Mouse (Mus musculus): ENCODE measurements at regions not wholly inside any gene's neighbourhood (a gene's known extent, or its start where the extent isn't known, plus 50 kb on each side); places are given as distances from the start of the nearest gene placed in this dataset.

GRCm38 (mm10) chrX:42373794-42374398, 115.6 kb upstream of the Tex13c2 start:
- H3K4me3 ChIP-seq (ENCODE audit: insufficient read depth in 1 of 2, low read depth in 1 of 2, low read length in 2 of 2, poor library complexity in 1 of 2, severe bottlenecking in 1 of 2), result no peak overlapping the region
- H3K4me1 ChIP-seq (ENCODE audit: control insufficient read depth in 2 of 2, insufficient read depth in 2 of 2, low read length in 2 of 2, poor library complexity in 1 of 2), result no peaks in the 10 kb centered on the region
- H3K27ac ChIP-seq (ENCODE audit: insufficient read depth, low read depth, low read length, poor library complexity, severe bottlenecking), result no peak overlapping the region
- H3K36me3 ChIP-seq (ENCODE audit: control insufficient read depth, insufficient read depth, low read length, poor library complexity, severe bottlenecking), result no peaks in the 10 kb centered on the region
- TF ChIP-seq ZNF384 (IDR thresholded peaks at IDR 0.05; ENCODE audit: low read depth, low read length) (no peak), ZC3H11A (IDR thresholded peaks at IDR 0.05; ENCODE audit: borderline replicate concordance, low read depth, low read length) (no peak), HCFC1 (IDR thresholded peaks at IDR 0.05; ENCODE audit: borderline replicate concordance, insufficient read depth, low read length) (no peak), CHD2 (IDR thresholded peaks at IDR 0.05; ENCODE audit: low read depth, low read length) (no peak), MAFK (IDR thresholded peaks at IDR 0.05; ENCODE audit: insufficient read depth, low read depth, low read length) (no peak)
- no peak for DNase-seq (ENCODE audit: low read depth, low spot score)
- in situ Hi-C loops (cut with MboI; ENCODE audit: low sequenced_read_pairs in 2 of 2, unreplicated experiment in 2 of 2), result no loop called here
- H3K9ac ChIP-seq (ENCODE audit: insufficient read depth, low read depth, low read length, poor library complexity, severe bottlenecking), result no peak overlapping the region
- H3K9me3 ChIP-seq (ENCODE audit: control insufficient read depth, insufficient read depth, low read depth, low read length), result no peaks in the 10 kb centered on the region

GRCm38 (mm10) chrX:42393836-42394556, 95.5 kb upstream of the Tex13c2 start:
- no peak for DNase-seq (ENCODE audit: low read depth, low spot score)
- Histone ChIP-seq H3K4me3 (ENCODE audit: insufficient read depth in 1 of 2, low read depth in 1 of 2, low read length in 2 of 2, poor library complexity in 1 of 2, severe bottlenecking in 1 of 2) (no peak overlapping the region), H3K9me3 (ENCODE audit: control insufficient read depth, insufficient read depth, low read depth, low read length) (no peaks in the 10 kb centered on the region), H3K27ac (ENCODE audit: insufficient read depth, low read depth, low read length, poor library complexity, severe bottlenecking) (no peak overlapping the region), H3K36me3 (ENCODE audit: control insufficient read depth, insufficient read depth, low read length, poor library complexity, severe bottlenecking) (no peaks in the 10 kb centered on the region), H3K9ac (ENCODE audit: insufficient read depth, low read depth, low read length, poor library complexity, severe bottlenecking) (no peak overlapping the region), H3K4me1 (ENCODE audit: control insufficient read depth in 2 of 2, insufficient read depth in 2 of 2, low read length in 2 of 2, poor library complexity in 1 of 2) (no peaks in the 10 kb centered on the region)
- in situ Hi-C loops (cut with MboI; ENCODE audit: low sequenced_read_pairs in 2 of 2, unreplicated experiment in 2 of 2), result no loop called here
- TF ChIP-seq MAFK (IDR thresholded peaks at IDR 0.05; ENCODE audit: insufficient read depth, low read depth, low read length) (no peak), ZC3H11A (IDR thresholded peaks at IDR 0.05; ENCODE audit: borderline replicate concordance, low read depth, low read length) (no peak), HCFC1 (IDR thresholded peaks at IDR 0.05; ENCODE audit: borderline replicate concordance, insufficient read depth, low read length) (no peak), ZNF384 (IDR thresholded peaks at IDR 0.05; ENCODE audit: low read depth, low read length) (no peak), CHD2 (IDR thresholded peaks at IDR 0.05; ENCODE audit: low read depth, low read length) (no peak)

GRCm38 (mm10) chrX:42396441-42396840, 93.0 kb upstream of the Tex13c2 start:
- Histone ChIP-seq H3K4me1 (ENCODE audit: control insufficient read depth in 2 of 2, insufficient read depth in 2 of 2, low read length in 2 of 2, poor library complexity in 1 of 2) (no peaks in the 10 kb centered on the region), H3K27ac (ENCODE audit: insufficient read depth, low read depth, low read length, poor library complexity, severe bottlenecking) (no peak overlapping the region)
- no peak for DNase-seq (ENCODE audit: low read depth, low spot score)

GRCm38 (mm10) chrX:42398836-42399235, 90.7 kb upstream of the Tex13c2 start:
- no peak overlapping the region for H3K9ac ChIP-seq (ENCODE audit: insufficient read depth, low read depth, low read length, poor library complexity, severe bottlenecking)
- DNase-seq (ENCODE audit: low read depth, low spot score), result no peak
- H3K9me3 ChIP-seq (ENCODE audit: control insufficient read depth, insufficient read depth, low read depth, low read length), result no peaks in the 10 kb centered on the region
- in situ Hi-C loops (cut with MboI; ENCODE audit: low sequenced_read_pairs in 2 of 2, unreplicated experiment in 2 of 2), result no loop called here
- no peaks in the 10 kb centered on the region for H3K36me3 ChIP-seq (ENCODE audit: control insufficient read depth, insufficient read depth, low read length, poor library complexity, severe bottlenecking)
- no peak overlapping the region for H3K4me3 ChIP-seq (ENCODE audit: insufficient read depth in 1 of 2, low read depth in 1 of 2, low read length in 2 of 2, poor library complexity in 1 of 2, severe bottlenecking in 1 of 2)
- no peak for TF ChIP-seq HCFC1 (IDR thresholded peaks at IDR 0.05; ENCODE audit: borderline replicate concordance, insufficient read depth, low read length)
- no peak for TF ChIP-seq ZNF384 (IDR thresholded peaks at IDR 0.05; ENCODE audit: low read depth, low read length)
- no peak for TF ChIP-seq MAFK (IDR thresholded peaks at IDR 0.05; ENCODE audit: insufficient read depth, low read depth, low read length)
- TF ChIP-seq ZC3H11A (IDR thresholded peaks at IDR 0.05; ENCODE audit: borderline replicate concordance, low read depth, low read length), result no peak
- no peak for TF ChIP-seq CHD2 (IDR thresholded peaks at IDR 0.05; ENCODE audit: low read depth, low read length)
- H3K27ac ChIP-seq (ENCODE audit: insufficient read depth, low read depth, low read length, poor library complexity, severe bottlenecking), result no peak overlapping the region
- no peaks in the 10 kb centered on the region for H3K4me1 ChIP-seq (ENCODE audit: control insufficient read depth in 2 of 2, insufficient read depth in 2 of 2, low read length in 2 of 2, poor library complexity in 1 of 2)

More at GRCm38 (mm10) chrX:42396441-42396840, 93.0 kb upstream of the Tex13c2 start:
- Histone ChIP-seq H3K9ac (ENCODE audit: insufficient read depth, low read depth, low read length, poor library complexity, severe bottlenecking) (no peak overlapping the region), H3K9me3 (ENCODE audit: control insufficient read depth, insufficient read depth, low read depth, low read length) (no peaks in the 10 kb centered on the region), H3K36me3 (ENCODE audit: control insufficient read depth, insufficient read depth, low read length, poor library complexity, severe bottlenecking) (no peaks in the 10 kb centered on the region), H3K4me3 (ENCODE audit: insufficient read depth in 1 of 2, low read depth in 1 of 2, low read length in 2 of 2, poor library complexity in 1 of 2, severe bottlenecking in 1 of 2) (no peak overlapping the region)
- TF ChIP-seq ZNF384 (IDR thresholded peaks at IDR 0.05; ENCODE audit: low read depth, low read length) (no peak), HCFC1 (IDR thresholded peaks at IDR 0.05; ENCODE audit: borderline replicate concordance, insufficient read depth, low read length) (no peak), MAFK (IDR thresholded peaks at IDR 0.05; ENCODE audit: insufficient read depth, low read depth, low read length) (no peak), CHD2 (IDR thresholded peaks at IDR 0.05; ENCODE audit: low read depth, low read length) (no peak), ZC3H11A (IDR thresholded peaks at IDR 0.05; ENCODE audit: borderline replicate concordance, low read depth, low read length) (no peak)
- in situ Hi-C loops (cut with MboI; ENCODE audit: low sequenced_read_pairs in 2 of 2, unreplicated experiment in 2 of 2), result no loop called here

Measured in ES-E14 (cell line).